Mouse (Mus musculus) CD4-positive, CD25-positive, alpha-beta regulatory T cell, adult 9 weeks (primary cell): Measurements from ENCODE around the gene Ei24. TPM values are rescaled to one million over a fixed set of nuclear protein-coding genes. Genes with fewer than 3 reads are reported as not detected.

Source experiments
- polyA plus RNA-seq: library from polyadenylated mRNA; unstranded; fragments of 100-300 nt; shearing (Covaris generic); gene quantifications from one replicate; pipeline ENCODE4 v1.2.1, GENCODE M21; 2017

Gene Ei24
- 12.5 TPM for polyA plus RNA-seq

GRCm38 (mm10) chr9:36796781-36797555 is at the start of gene Ei24:
Ei24 (minus strand) TSS chr9:36797393.

GRCm38 (mm10) chr9:36821644-36822000 is 24.4 kb upstream of the Ei24 start, which contains the start of gene Fez1:
Fez1 (plus strand) TSS chr9:36821864.

GRCm38 (mm10) chr9:36767203-36768143 is 29.7 kb downstream of the Ei24 start, which contains the start of gene Stt3a:
Stt3a (minus strand) TSS chr9:36767679.

Other genes starting within 250 kb of the Ei24 start
- gene Gm17689, start 214.8 kb downstream of the Ei24 start, polyA plus RNA-seq: not detected
- gene A630095E13Rik, start 154.0 kb downstream of the Ei24 start, polyA plus RNA-seq: not detected
- gene Acrv1, start 104.2 kb downstream of the Ei24 start, polyA plus RNA-seq: 0.09 TPM
- 3.3 TPM for gene Chek1, start 70.3 kb downstream of the Ei24 start, polyA plus RNA-seq
- 278 TPM for gene Stt3a, start 29.7 kb downstream of the Ei24 start, polyA plus RNA-seq
- not detected for gene Fez1, start 24.5 kb upstream of the Ei24 start, polyA plus RNA-seq